Mouse (Mus musculus) embryo, embryonic 10 days (tissue): ENCODE results near the gene Mrgpra4.
A peak's percentile ranks its signal among the peaks of the same experiment; 100 is the strongest.

Source experiments
- DNase-seq: peaks from one replicate; pipeline ENCODE4 v3.0.0-alpha.2; 2015; ENCODE audit warnings: low spot score

Mrgpra4 gene

GRCm38 (mm10) chr7:47981995-47982394 lies at the start of gene Mrgpra4:
Gene Mrgpra4 (minus strand): TSS chr7:47982095.
- no peak for DNase-seq

DNA sequence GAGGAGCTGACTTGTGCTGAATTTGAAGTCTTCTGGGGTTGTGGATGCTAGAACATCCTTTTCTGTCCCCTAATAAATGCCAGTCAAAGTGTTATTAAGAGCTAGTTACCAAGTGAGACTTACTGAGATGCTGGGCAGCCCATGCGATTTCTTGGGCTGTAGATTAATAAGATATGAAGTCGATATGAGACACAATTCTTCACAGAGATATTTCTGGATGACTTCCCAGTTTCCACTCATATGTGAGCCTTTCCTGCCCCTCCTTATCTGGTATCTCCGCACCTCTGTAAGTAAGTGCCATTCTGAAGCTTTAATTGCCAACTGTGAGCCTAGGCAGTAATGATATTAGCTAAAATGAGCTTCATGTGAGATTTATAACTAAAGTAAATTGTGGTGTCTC lies 45.6 kb upstream of the Mrgpra4 start, which contains the start of gene Mrgprx1:
Gene Mrgprx1, minus strand, starts transcription at position 101 of the 400 bp plus-strand sequence.
- DNase-seq = no peak

DNA sequence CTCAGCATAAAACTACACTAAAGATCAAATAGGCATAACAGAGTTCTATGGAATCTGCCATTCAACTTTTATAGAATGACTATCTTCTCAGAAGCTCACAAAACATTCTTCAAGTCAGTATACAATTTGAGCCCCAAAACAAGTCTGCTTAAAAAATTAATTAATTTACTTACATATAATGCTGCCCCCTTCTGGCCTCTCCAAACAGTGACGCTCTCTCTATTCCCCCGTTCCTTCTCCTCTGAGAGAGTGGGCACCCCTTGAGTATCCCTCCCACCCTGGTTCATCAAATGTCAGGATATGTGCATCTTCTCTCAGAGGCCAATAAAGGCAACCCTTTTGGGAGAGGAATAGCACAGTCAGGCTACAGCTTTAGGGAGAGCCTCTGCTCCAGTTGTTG lies 36.0 kb upstream of the Mrgpra4 start:
- DNase-seq = no peak

DNA sequence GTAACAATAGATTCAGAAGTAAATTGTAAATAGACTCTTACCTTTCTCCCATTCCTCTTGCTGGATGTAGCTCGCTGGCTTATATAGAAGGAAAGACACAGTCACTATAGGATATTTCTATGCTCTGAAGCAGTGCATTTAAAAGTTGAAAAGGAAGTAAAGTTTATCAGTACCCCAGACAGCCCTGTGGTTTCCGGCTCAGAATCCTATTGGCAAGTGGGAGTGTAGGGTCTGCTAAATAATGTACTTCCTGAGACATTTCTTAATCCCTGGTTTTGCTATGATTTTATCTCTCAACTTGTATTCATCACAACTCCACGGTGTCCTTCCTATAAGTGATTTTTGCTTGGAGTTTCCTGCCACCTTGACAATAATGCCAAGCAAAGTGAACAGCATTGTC lies 13.8 kb upstream of the Mrgpra4 start:
- DNase-seq = no peak

GRCm38 (mm10) chr7:47986752-47987151 lies 4.9 kb upstream of the Mrgpra4 start:
- peak; percentile 31 for DNase-seq
